Comparison of ENCODE assay signal across 11 mouse cellular contexts in genomic region chr13:112810751-112811150, GRCm38 (mm10). TPM values are rescaled to one million over a fixed set of nuclear protein-coding genes. Genes with fewer than 3 reads are reported as not detected.
DNase-seq lines count a peak whose midpoint lies in the region; ATAC-seq lines count a peak whose summit lies in the region.
"Had no signal": no experiment of that assay in that cellular context is flagged by ENCODE, and none has a peak within 500 bp of the region (broad histone marks: within the 10 kb centered on the region; RNA-seq: fewer than 3 reads in every experiment).

No protein-coding gene starts in this region.

- no peaks in the 10 kb centered on the region for H3K9me3 ChIP-seq in hindbrain, embryonic 15.5 days
- no peaks in the 10 kb centered on the region for H3K9me3 ChIP-seq in hindbrain, embryonic 11.5 days (ENCODE audit: control insufficient read depth, low read length)
- H3K9me3 ChIP-seq in heart, embryonic 16.5 days (replicated peaks; ENCODE audit: control insufficient read depth, low read length), result no peaks in the 10 kb centered on the region; the same call in 1 of the 2 replicates

- 0 out of 2 replicates have a peak overlapping the region, but pooled peaks have one; percentile 4 for H3K4me2 ChIP-seq in hindbrain, embryonic 15.5 days
- H3K4me2 ChIP-seq in hindbrain, embryonic 11.5 days (replicated peaks; ENCODE audit: low read depth, low read length), result no peak overlapping the region
- H3K4me2 ChIP-seq in heart, embryonic 16.5 days (ENCODE audit: low read depth, low read length), result no peak overlapping the region

- 31% methylated on average over 9 of the region's 9 CpGs for WGBS in hindbrain, embryonic 15.5 days
- 41% methylated on average over 9 of the region's 9 CpGs for WGBS in hindbrain, embryonic 11.5 days
- WGBS in heart, embryonic 16.5 days, result 50% methylated on average over 9 of the region's 9 CpGs

- 0 out of 2 replicates have a peak overlapping the region, but pooled peaks have one; percentile 4 for H3K9ac ChIP-seq in hindbrain, embryonic 15.5 days
- no peak overlapping the region for H3K9ac ChIP-seq in hindbrain, embryonic 11.5 days (ENCODE audit: low read depth, low read length)
- no peak overlapping the region for H3K9ac ChIP-seq in heart, embryonic 16.5 days (ENCODE audit: low read length)

- no peaks in the 10 kb centered on the region for H3K27me3 ChIP-seq in hindbrain, embryonic 15.5 days
- no peaks in the 10 kb centered on the region for H3K27me3 ChIP-seq in hindbrain, embryonic 11.5 days (ENCODE audit: control insufficient read depth, insufficient read depth, low read length)
- H3K27me3 ChIP-seq in heart, embryonic 16.5 days (ENCODE audit: control insufficient read depth, insufficient read depth, low read length), result no peaks in the 10 kb centered on the region

- H3K4me3 ChIP-seq in hindbrain, embryonic 15.5 days, result no peak overlapping the region
- H3K4me3 ChIP-seq in hindbrain, embryonic 11.5 days (ENCODE audit: low read depth, low read length), result no peak overlapping the region
- no peak overlapping the region for H3K4me3 ChIP-seq in heart, embryonic 16.5 days (ENCODE audit: low read length)

- H3K4me1 ChIP-seq in hindbrain, embryonic 15.5 days (replicated peaks), result peaks cover 18% of the 10 kb centered on the region
- no peaks in the 10 kb centered on the region for H3K4me1 ChIP-seq in hindbrain, embryonic 11.5 days (replicated peaks; ENCODE audit: control insufficient read depth, insufficient read depth, low read length)
- peaks cover 15% of the 10 kb centered on the region for H3K4me1 ChIP-seq in heart, embryonic 16.5 days (ENCODE audit: control insufficient read depth, insufficient read depth, low read length)

- H3K36me3 ChIP-seq in hindbrain, embryonic 15.5 days, result peaks cover 16% of the 10 kb centered on the region; the same call in 1 of the 2 replicates
- H3K36me3 ChIP-seq in hindbrain, embryonic 11.5 days (ENCODE audit: control insufficient read depth, insufficient read depth, low read length), result no peaks in the 10 kb centered on the region
- H3K36me3 ChIP-seq in heart, embryonic 16.5 days (ENCODE audit: control insufficient read depth, insufficient read depth), result peaks cover 15% of the 10 kb centered on the region

- no peak for ATAC-seq in hindbrain, embryonic 15.5 days (ENCODE audit: low FRiP score, low read depth)
- ATAC-seq in hindbrain, embryonic 11.5 days (ENCODE audit: low FRiP score), result no peak
- peak; percentile 46; the same call in 1 of the 2 replicates for ATAC-seq in heart, embryonic 16.5 days (replicated peaks; ENCODE audit: extremely low read depth, insufficient read depth, low FRiP score)
- ATAC-seq: forebrain, embryonic 14.5 days had no signal

- H3K27ac ChIP-seq in hindbrain, embryonic 15.5 days (replicated peaks), result no peak overlapping the region
- H3K27ac ChIP-seq in hindbrain, embryonic 11.5 days (ENCODE audit: low read depth, low read length), result no peak overlapping the region
- no peak overlapping the region for H3K27ac ChIP-seq in heart, embryonic 16.5 days (ENCODE audit: low read length)

- DNase-seq in adrenal gland, adult (ENCODE audit: inconsistent age in 2 of 2, low spot score in 1 of 2), result peak; percentile 39 to 83
- DNase-seq in adrenal gland, adult 8-10 months, result no peak
- DNase-seq in hindbrain, embryonic 11.5 days (ENCODE audit: low spot score), result no peak
- peak; percentile 49 for DNase-seq in 3134 (ENCODE audit: extremely low read depth, insufficient read length, low spot score)
- no peak for DNase-seq in layer of hippocampus, postnatal 14 days (ENCODE audit: low spot score in 2 of 2)
- DNase-seq in layer of hippocampus, adult 9-11 months, result no peak
- DNase-seq: cerebellum, adult 8-10 months; retina, postnatal 1 day had no signal

RNA-seq across cellular contexts. Expression of gene Plpp1, which starts 10.2 kb away (rescaled TPM):
- total RNA-seq in adrenal gland, adult 8-10 months (2022), result 100 to 1,000 TPM; 229 to 267 (median 248) TPM
- polyA plus RNA-seq in hindbrain, embryonic 15.5 days (2015; fragmentation: Nextera tagmentation; extraction: Ambion mirVana), result 66.6 and 70.9 TPM in 2 replicates
- 22.1 and 24.0 TPM in 2 replicates for polyA plus RNA-seq in hindbrain, embryonic 11.5 days (2014; fragmentation: Nextera tagmentation; extraction: Ambion mirVana)
- polyA plus RNA-seq in heart, embryonic 16.5 days (2015; fragmentation: Nextera tagmentation; extraction: Ambion mirVana), result 59.3 and 63.2 TPM in 2 replicates
- total RNA-seq in layer of hippocampus, postnatal 14 days (2021), result 10 to 100 TPM; 27.2 to 33.5 TPM

Comparison
In these comparisons a context has a peak if more than half of its experiments do, and no peak if none do; other contexts are left out.
1. DNase-seq: peak in adrenal gland, adult (2 of 2) and 3134 (single experiment); none in adrenal gland, adult 8-10 months (single experiment), hindbrain, embryonic 11.5 days (single experiment), layer of hippocampus, postnatal 14 days (0 of 2) and layer of hippocampus, adult 9-11 months (single experiment).